ENCODE assay signal across 24 mouse cellular contexts in genomic region chr1:184833499-184833898, GRCm38 (mm10). TPM values are rescaled to one million over a fixed set of nuclear protein-coding genes. Genes with fewer than 3 reads are reported as not detected.
"Had no signal": no experiment of that assay in that cellular context is flagged by ENCODE, and none has a peak within 500 bp of the region (broad histone marks: within the 10 kb centered on the region; RNA-seq: fewer than 3 reads in every experiment).

No protein-coding gene starts in this region.

- H3K27ac ChIP-seq: heart, adult 2 months; heart, embryonic 13.5 days; heart, embryonic 15.5 days; hindbrain, embryonic 13.5 days; hindbrain, embryonic 15.5 days; hindbrain, postnatal 0 days; kidney, embryonic 15.5 days; kidney, postnatal 0 days; left cerebral cortex, adult 2 months; limb, embryonic 10.5 days; limb, embryonic 12.5 days had no signal

- H3K4me1 ChIP-seq: heart, embryonic 13.5 days; heart, embryonic 15.5 days; hindbrain, embryonic 13.5 days; hindbrain, embryonic 15.5 days; kidney, embryonic 15.5 days; limb, embryonic 10.5 days; limb, embryonic 12.5 days had no signal

- H3K4me3 ChIP-seq: heart, adult 2 months; heart, embryonic 13.5 days; heart, embryonic 15.5 days; hindbrain, embryonic 13.5 days; hindbrain, embryonic 15.5 days; kidney, embryonic 15.5 days; left cerebral cortex, adult 2 months; limb, embryonic 10.5 days; limb, embryonic 12.5 days had no signal

- ATAC-seq: hindbrain, postnatal 0 days; intestine, embryonic 16.5 days had no signal

- DNase-seq: gastrocnemius, postnatal 14 days; gastrocnemius, postnatal 36 days; heart, adult 11 months; heart, adult 2 months; heart, postnatal 14 days; heart, postnatal 36 days; kidney, adult 11 months; kidney, adult 2 months; kidney, adult 9 months; kidney, postnatal 14 days; kidney, postnatal 36 days had no signal

- H3K9ac ChIP-seq: heart, embryonic 13.5 days; heart, embryonic 15.5 days; hindbrain, embryonic 13.5 days; hindbrain, embryonic 15.5 days; kidney, embryonic 15.5 days; limb, embryonic 12.5 days had no signal

- H3K9me3 ChIP-seq: heart, embryonic 13.5 days; heart, embryonic 15.5 days; hindbrain, embryonic 13.5 days; hindbrain, embryonic 15.5 days; kidney, embryonic 15.5 days; limb, embryonic 10.5 days had no signal

- H3K27me3 ChIP-seq: heart, embryonic 13.5 days; heart, embryonic 15.5 days; hindbrain, embryonic 13.5 days; hindbrain, embryonic 15.5 days; kidney, embryonic 15.5 days; limb, embryonic 12.5 days had no signal

- H3K4me2 ChIP-seq: heart, embryonic 11.5 days; heart, embryonic 13.5 days; heart, embryonic 15.5 days; hindbrain, embryonic 13.5 days; hindbrain, embryonic 15.5 days; kidney, embryonic 15.5 days; limb, embryonic 12.5 days had no signal

RNA-seq across cellular contexts. Expression of gene Marc1, which starts 22.4 kb away (rescaled TPM):
- polyA plus RNA-seq: heart, embryonic 13.5 days; heart, embryonic 15.5 days; heart, postnatal 0 days; limb, embryonic 12.5 days had no signal
